Mouse (Mus musculus) gastrocnemius, adult 2 months (tissue): ENCODE data around the gene Tbc1d2b. TPM values are rescaled to one million over a fixed set of nuclear protein-coding genes. Genes with fewer than 3 reads are reported as not detected.
A peak's percentile ranks its signal among the peaks of the same experiment; 100 is the strongest.

ENCODE experiments used
- DNase-seq: peaks from one replicate; pipeline ENCODE4 v3.0.0; 2022
- H3K27ac ChIP-seq: fragments of 200-600 bp; 2 replicates; pipeline ENCODE4 v1.8.1; 2022; ENCODE audit warnings: mild to moderate bottlenecking
- H3K4me3 ChIP-seq: fragments of 200-600 bp; 2 replicates; pipeline ENCODE4 v1.8.1; 2022; ENCODE audit warnings: mild to moderate bottlenecking, moderate library complexity
- CTCF ChIP-seq: fragments of 200-600 bp; IDR thresholded peaks from 2 replicates; pipeline ENCODE4 v1.8.1; 2022; ENCODE audit warnings: antibody characterized with exemption, mild to moderate bottlenecking, moderate library complexity
- intact Hi-C: fragments of 180-260 bp; cut with DNase I; formaldehyde crosslinking; loops from one replicate; pipeline ENCODE4 v1.15.1; 2025
- total RNA-seq, 2 experiments: library from RNA; stranded (reverse); gene quantifications; 2 replicates each; pipeline ENCODE4 v1.2.3; 2021

Gene Tbc1d2b
- total RNA-seq, 2 experiments from 2014 or later, result 3.0 to 5.9 TPM

DNA sequence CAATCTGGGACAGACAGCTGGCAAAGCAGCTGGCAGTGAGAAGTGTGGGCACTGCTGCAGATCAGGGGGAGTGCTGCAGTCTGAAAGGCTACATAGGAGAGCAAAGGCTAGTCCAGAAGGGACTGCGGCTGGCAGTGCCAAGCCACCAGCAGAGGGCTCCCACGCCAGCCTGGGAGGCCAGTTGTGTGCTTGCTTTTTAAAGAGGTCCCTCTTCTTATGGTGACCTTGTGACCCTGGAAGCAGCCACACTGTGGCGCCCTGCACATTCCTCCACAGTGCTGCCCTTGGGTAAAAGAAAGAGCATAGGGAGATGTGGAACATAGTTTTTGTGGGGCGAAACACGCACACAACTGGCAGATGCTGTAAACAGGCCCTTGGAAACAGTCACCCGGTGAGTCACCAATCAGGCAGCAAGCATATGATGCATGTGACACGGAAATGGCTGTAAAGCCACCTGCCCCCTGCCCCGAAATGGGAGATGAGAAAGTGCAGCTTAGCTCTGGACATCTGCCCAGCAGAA, 66.1 kb downstream of the Tbc1d2b start:
- DNase-seq, result no peak
- intact Hi-C loops, result no loop called here
- peak; percentile 40 for TF ChIP-seq CTCF
- H3K4me3 ChIP-seq, result no peak overlapping the region
- H3K27ac ChIP-seq, result no peak overlapping the region

DNA sequence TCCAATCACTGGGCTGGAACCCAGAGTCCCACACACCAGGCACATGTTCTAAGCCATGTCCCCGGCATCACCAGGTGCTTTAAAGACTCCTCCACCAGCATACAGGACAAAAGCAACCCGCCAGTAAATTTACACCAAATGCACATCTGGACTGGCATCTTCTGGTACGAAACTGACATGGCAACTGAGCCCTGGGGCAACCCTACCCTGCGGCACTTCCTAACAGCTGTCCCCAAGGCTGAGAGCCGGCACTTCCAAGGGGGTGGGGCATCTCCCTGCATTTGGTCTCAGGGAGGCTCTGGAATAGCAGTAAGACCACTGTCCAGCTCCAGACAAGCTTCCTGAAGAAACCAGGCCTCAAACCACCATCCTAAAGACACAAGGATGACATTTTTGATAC, 67.4 kb downstream of the Tbc1d2b start:
- no peak for DNase-seq
- intact Hi-C loops, result no loop called here
- Histone ChIP-seq H3K4me3 (no peak overlapping the region), H3K27ac (no peak overlapping the region)
- TF ChIP-seq CTCF, result no peak

DNA sequence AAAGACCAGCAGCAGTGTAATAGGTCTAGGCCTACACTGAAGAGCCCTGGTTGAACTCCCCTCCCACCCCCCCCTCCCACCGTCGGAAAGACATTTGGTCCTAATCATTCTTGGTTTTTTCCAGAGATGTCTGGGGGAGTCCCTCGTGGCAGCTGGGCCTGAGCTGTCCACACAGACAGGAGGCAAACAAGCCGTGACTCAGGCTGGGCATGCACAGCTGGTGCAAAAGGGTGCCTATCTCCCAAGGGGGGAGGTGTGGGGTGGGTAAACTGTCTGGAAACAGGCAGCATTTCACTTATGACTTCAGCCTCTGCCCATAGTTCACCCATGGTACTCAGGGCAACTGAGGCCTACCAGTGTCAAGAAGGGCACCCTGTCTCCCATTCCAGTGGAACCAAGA, 69.1 kb downstream of the Tbc1d2b start:
- TF ChIP-seq CTCF, result no peak
- DNase-seq, result no peak
- intact Hi-C loops, result no loop called here
- Histone ChIP-seq H3K4me3 (no peak overlapping the region), H3K27ac (no peak overlapping the region)

DNA sequence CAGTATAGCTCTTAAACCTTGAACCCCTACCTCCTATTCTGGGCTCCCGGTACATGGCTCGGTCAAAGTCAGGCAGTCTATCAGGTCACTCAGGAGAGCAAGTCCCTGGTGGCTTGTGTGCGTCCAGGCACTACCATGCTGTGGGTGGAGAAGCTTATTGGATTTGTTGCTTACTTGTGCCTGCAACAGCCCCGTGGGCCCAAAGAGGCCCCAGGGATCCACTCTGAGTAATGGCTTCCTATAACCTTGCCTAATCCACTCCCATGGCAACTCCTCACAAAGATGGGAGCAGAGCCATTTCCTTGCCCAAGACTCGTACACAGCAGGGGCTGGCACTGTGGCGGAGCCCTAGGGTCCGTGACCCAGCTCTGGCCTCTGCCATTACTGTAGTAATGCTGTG, 69.5 kb downstream of the Tbc1d2b start:
- no peak overlapping the region for H3K4me3 ChIP-seq
- intact Hi-C loops, result no loop called here
- peak overlapping the region; percentile 28; the same call in 1 of the 2 replicates for H3K27ac ChIP-seq
- no peak for TF ChIP-seq CTCF
- DNase-seq, result no peak

DNA sequence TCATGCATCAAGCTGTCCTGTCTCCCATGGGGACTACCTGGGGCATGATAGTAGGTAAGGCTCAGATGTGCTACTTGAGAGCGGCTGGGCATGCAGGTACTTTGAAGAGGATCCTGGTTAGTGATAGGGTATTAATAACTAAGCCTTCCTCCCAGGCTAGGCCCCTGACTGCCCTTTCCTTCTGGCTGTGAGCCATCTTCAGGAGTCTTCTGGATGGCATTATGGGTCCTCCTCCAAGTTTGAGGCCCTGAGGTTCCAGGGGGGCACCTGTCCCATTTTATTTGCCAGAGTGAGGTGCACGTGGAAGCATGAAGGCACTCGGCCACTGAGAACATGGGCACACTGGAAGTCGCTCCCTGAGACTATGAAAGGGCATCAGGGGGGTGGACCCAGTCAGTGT, 70.1 kb downstream of the Tbc1d2b start:
- intact Hi-C loops, result no loop called here
- H3K27ac ChIP-seq, result no peak overlapping the region
- no peak overlapping the region for H3K4me3 ChIP-seq
- DNase-seq, result no peak
- no peak for TF ChIP-seq CTCF

DNA sequence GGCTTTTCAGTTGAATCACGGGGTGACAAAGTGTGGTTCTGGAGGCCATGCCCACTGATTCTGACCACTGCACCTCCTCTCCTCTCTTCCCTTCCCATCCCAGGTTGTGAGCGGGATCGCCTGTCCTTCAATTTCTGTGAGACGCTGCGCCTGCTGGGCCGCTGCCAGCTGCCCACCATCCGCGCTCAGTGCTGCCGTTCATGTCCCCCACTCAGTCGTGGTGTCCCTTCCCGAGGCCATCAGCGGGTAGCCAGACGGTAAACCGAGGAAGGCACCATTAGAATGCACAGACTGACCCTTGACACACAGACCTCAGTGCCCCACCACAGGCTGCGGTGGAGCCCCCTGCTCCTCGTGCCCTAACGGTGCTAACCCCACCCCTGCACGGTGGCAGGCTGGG, 71.0 kb downstream of the Tbc1d2b start:
- intact Hi-C loops, result no loop called here

DNA sequence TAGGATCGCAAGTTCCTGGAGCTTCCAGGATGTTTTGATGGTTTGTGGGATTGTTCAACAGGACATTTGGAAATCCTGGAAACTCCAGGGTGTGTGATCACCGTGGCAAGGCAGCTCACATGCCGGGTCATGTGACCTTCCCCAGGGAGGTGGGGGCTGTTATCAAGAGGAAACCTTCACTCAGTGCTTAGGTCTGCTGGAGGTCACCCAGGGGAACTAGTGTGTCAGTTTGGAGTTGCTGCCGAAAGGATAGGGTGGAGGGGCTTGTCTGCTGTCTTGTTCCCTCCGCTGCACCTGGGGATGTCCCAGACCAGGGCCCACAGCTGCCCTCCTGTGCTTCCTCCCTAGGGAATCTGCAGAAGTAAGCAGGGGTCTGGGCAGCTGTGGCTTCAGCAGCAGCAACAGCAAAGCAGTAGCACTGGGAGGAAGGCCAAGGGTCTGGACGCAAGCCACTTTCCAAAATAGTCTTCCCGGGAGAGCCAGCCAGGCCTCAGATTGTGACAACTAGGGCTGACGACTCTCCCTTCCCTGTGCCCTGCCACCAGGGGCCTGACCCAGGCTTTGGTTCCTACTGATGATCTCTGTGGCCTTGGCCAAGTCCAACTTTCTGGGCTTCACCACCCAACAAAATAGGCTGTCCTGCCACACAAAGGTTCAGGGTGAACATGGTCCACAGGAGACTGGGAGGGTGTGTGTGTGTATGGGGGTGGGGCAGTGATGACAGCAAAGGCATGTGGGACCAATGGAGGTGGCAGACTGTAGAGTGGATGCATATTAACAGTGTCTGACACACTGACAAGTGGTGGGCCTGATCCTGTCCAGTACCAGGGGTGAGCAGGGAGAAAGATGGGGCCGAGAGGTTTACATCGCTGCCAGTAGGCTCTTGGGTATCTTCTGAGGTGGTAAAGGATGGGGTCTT, 71.8 kb downstream of the Tbc1d2b start:
- intact Hi-C loops, result no loop called here
- peak overlapping the region; percentile 49 for H3K4me3 ChIP-seq
- TF ChIP-seq CTCF, result peak; percentile 23; the same call in 1 of the 2 replicates
- peak; percentile 90 for DNase-seq
- peak overlapping the region; percentile 78 for H3K27ac ChIP-seq

More for the DNA sequence above, 71.0 kb downstream of the Tbc1d2b start:
- no peak overlapping the region for H3K4me3 ChIP-seq
- no peak overlapping the region for H3K27ac ChIP-seq
- DNase-seq, result no peak
- TF ChIP-seq CTCF, result no peak

DNA sequence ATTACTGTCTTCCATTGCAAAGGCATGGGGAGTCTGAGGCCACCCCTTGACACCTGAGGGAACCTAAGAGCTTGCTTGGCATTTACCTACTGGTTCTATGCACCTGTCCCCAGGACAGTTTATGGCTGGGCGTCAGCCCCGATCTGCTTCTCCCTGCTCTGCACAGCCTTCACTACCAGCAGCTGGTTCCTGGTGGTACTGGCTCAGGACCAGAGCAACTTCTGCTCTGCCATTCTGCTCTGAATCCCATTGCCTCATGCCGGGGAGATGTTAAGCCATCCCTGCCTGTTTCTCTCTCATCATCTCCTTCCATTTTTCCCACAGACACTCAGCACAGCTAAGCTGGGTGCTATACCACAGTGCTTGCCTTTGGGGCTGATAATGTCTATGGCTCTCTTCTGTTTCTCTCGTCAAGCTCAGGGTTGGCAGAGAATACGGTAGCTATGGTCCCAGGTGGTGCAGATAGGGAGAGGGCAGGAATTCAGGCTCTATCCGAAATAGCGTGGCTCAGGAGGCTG, 72.7 kb downstream of the Tbc1d2b start:
- intact Hi-C loops, result no loop called here
- no peak for DNase-seq

DNA sequence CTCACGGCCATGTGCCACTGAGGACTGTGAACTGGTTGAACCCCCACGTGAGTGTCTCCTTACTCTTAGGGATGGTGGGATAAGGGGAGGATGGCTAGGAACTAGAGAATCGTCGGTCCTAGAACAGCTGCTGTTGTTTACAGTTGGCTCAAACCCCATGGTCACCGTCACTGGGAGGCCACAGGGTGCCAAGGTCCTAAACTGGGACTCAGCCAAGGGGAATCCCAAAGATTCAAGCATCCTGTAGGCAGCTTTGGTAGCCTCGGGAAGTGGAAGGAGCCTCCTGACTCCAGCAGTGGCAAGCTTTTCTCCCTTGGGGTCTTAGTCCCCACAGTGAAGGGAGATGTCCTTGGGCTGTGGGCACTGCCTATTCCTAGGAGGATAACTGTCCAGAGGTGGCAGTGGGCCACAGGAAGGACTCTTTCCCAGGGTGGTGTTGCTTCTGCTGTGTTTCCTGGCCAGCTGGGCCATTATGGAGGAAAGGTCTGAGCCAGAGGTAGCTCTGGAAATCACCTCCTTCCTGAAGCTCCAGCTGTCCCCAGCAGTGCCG, 73.4 kb downstream of the Tbc1d2b start:
- intact Hi-C loops, result no loop called here
- no peak overlapping the region for H3K4me3 ChIP-seq
- H3K27ac ChIP-seq, result peak overlapping the region; percentile 78
- no peak for DNase-seq
- no peak for TF ChIP-seq CTCF

More for the DNA sequence above, 72.7 kb downstream of the Tbc1d2b start:
- no peak for TF ChIP-seq CTCF
- H3K4me3 ChIP-seq, result peak overlapping the region; percentile 49
- peak overlapping the region; percentile 78 for H3K27ac ChIP-seq

DNA sequence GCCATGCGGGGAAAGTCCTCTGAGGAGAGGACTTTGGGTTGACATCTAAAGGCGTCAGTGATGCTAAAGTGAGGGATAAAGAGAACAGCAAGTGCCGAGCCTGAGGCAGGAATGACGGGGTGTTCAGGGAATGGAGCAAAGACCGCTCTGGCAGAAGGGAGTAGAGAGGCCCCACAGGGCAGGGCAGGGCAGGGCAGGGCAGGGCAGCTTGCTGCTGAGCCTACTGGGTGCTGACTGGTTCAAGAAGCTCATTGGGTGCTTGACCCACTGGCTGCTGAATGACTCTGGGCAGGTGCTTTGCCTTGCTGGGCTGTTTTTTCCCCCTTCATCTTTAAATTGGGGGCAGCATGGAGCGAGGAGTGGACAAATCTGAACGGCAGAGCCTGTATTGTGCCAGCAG, 74.3 kb downstream of the Tbc1d2b start:
- no peak for DNase-seq
- Histone ChIP-seq H3K4me3 (no peak overlapping the region), H3K27ac (no peak overlapping the region)
- TF ChIP-seq CTCF, result no peak
- intact Hi-C loops, result no loop called here

DNA sequence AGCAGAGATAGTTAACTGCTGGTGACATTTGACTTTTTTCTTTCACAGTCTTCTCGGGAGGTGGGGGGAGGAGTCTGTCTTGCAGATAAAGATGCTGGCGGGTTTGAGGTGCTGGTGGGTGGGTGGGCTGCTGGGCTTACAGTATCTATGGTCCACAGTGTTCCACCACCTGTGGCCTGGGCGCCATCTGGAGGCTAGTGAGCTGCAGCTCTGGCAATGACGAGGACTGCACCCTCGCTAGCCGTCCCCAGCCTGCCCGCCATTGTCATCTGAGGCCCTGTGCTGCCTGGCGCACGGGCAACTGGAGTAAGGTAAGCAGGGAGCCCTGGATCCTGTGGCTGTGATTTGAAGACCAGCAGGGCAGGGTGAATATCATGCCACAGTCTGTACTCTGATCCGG, 75.6 kb downstream of the Tbc1d2b start:
- no peak overlapping the region for H3K4me3 ChIP-seq
- intact Hi-C loops, result no loop called here
- no peak for DNase-seq
- H3K27ac ChIP-seq, result no peak overlapping the region
- no peak for TF ChIP-seq CTCF

DNA sequence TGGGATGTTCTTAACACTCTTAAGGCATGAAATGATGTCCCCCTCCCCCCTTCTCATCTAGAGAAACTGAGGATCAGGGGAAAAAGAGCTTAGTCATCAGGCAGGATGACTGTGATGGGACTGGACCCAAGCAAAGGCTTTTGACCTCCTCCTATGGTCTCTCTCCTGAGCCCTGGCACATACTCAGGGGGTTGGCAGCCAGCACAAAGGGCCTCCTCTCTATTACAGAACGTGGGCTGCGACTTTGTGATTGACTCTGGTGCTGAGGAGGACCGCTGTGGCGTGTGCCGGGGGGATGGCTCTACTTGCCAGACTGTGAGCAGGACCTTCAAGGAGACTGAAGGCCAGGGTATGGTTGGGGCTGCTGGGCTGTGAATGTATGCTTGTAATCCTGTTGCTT, 81.2 kb downstream of the Tbc1d2b start:
- Histone ChIP-seq H3K4me3 (no peak overlapping the region), H3K27ac (no peak overlapping the region)
- intact Hi-C loops, result no loop called here
- no peak for DNase-seq
- TF ChIP-seq CTCF, result no peak

DNA sequence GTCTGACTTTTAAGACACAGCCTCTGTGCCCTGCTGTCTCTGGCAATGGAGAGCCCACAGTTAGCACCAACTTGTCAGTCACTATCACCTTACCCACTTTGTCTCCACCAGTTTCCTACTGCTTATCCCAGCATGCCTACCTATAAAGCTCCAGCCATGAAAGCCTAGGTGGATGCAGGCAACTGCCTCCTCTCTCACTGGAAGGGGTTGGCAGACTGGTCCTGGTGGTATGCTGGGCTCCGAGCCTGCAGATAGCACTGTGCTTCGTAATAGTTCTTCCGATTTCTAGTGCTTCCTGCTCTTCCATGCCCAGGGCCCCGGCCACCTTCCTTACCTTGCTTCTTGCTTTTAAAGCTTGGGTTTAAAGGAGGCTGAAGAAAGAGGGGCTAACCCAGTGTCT, 81.7 kb downstream of the Tbc1d2b start:
- Histone ChIP-seq H3K27ac (no peak overlapping the region), H3K4me3 (no peak overlapping the region)
- intact Hi-C loops, result no loop called here
- DNase-seq, result no peak
- TF ChIP-seq CTCF, result no peak
